In the genomic region with DNA sequence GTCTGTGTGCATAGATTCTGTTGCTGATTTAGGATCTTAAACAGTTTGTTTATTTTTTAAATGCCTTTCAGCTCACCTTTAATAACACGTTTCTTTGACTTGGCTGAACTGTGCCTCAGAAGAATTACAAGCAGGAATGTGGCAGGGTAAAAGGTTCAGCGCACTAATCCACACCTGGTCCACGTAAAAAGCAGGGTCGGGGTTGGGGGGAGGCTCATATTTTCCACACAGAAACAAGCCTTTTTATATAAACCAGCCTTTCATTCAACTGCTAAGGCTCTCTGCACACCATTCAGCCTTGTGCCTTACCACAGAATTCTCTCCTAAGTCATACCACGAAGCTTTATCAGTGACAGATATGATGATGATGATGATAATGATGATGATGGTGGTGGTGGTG, we compare ENCODE assay signal across 27 mouse cellular contexts.
A peak's percentile ranks its signal among the peaks of the same experiment; 100 is the strongest.
DNase-seq lines count a peak whose midpoint lies in the region; ATAC-seq and TF ChIP-seq lines count a peak whose summit lies in the region.
"Had no signal": no experiment of that assay in that cellular context is flagged by ENCODE, and none has a peak within 500 bp of the region (broad histone marks: within the 10 kb centered on the region; RNA-seq: fewer than 3 reads in every experiment).

No protein-coding gene starts in this region.

- TF ChIP-seq CTCF in stomach, postnatal 0 days (IDR thresholded peaks at IDR 0.05; ENCODE audit: low read depth), result no peak
- no peak for TF ChIP-seq CTCF in cerebellum, adult 2 months (IDR thresholded peaks at IDR 0.05; ENCODE audit: borderline replicate concordance, insufficient read depth, low read depth, low read length)

- TF ChIP-seq POLR2A in limb, embryonic 14.5 days (IDR thresholded peaks at IDR 0.05; ENCODE audit: borderline replicate concordance, extremely low read depth, insufficient read depth, insufficient read length), result no peak
- TF ChIP-seq POLR2A in cerebellum, adult 2 months (IDR thresholded peaks at IDR 0.05; ENCODE audit: borderline replicate concordance, insufficient read depth, low read length), result no peak

- no peak for TF ChIP-seq EP300 in stomach, postnatal 0 days (optimal IDR thresholded peaks at IDR 0.05)

- 49% methylated on average over 5 of the region's 5 CpGs for WGBS in embryonic facial prominence, embryonic 11.5 days
- WGBS in embryonic facial prominence, embryonic 10.5 days, result 57% methylated on average over 5 of the region's 5 CpGs
- 47% methylated on average over 5 of the region's 5 CpGs for WGBS in stomach, embryonic 15.5 days
- 39% methylated on average over 5 of the region's 5 CpGs for WGBS in stomach, postnatal 0 days
- 24% methylated on average over 5 of the region's 5 CpGs for WGBS in limb, embryonic 14.5 days
- WGBS in cerebellum, adult 2 months, result 90% methylated on average over 5 of the region's 5 CpGs

- H3K9me3 ChIP-seq in embryonic facial prominence, embryonic 11.5 days (replicated peaks; ENCODE audit: control insufficient read depth, low read length), result no peaks in the 10 kb centered on the region
- no peaks in the 10 kb centered on the region for H3K9me3 ChIP-seq in embryonic facial prominence, embryonic 10.5 days
- H3K9me3 ChIP-seq in stomach, embryonic 15.5 days, result no peaks in the 10 kb centered on the region
- no peaks in the 10 kb centered on the region for H3K9me3 ChIP-seq in stomach, postnatal 0 days (ENCODE audit: control insufficient read depth, low read length)
- no peaks in the 10 kb centered on the region for H3K9me3 ChIP-seq in limb, embryonic 14.5 days (ENCODE audit: control insufficient read depth, low read length)
- H3K9me3 ChIP-seq: forebrain, embryonic 10.5 days; forebrain, embryonic 13.5 days; G1E; heart, embryonic 12.5 days; heart, embryonic 15.5 days; hindbrain, embryonic 10.5 days; hindbrain, embryonic 13.5 days; intestine, embryonic 15.5 days had no signal

- no peak for ATAC-seq in embryonic facial prominence, embryonic 11.5 days (replicated peaks; ENCODE audit: insufficient number of reproducible peaks, low FRiP score, low TSS enrichment, low read depth)
- no peak for ATAC-seq in stomach, embryonic 15.5 days (ENCODE audit: insufficient read depth, low FRiP score, low read depth)
- no peak for ATAC-seq in stomach, postnatal 0 days (ENCODE audit: low FRiP score, low TSS enrichment)
- peak; percentile 34; the same call in 1 of the 2 replicates for ATAC-seq in limb, embryonic 14.5 days (ENCODE audit: low FRiP score, low read depth)
- ATAC-seq: forebrain, embryonic 13.5 days; forebrain, embryonic 16.5 days; hindbrain, embryonic 16.5 days; intestine, embryonic 15.5 days; Patski had no signal

- no peaks in the 10 kb centered on the region for H3K27me3 ChIP-seq in embryonic facial prominence, embryonic 11.5 days (ENCODE audit: control insufficient read depth, insufficient read depth, low read length)
- no peaks in the 10 kb centered on the region for H3K27me3 ChIP-seq in embryonic facial prominence, embryonic 10.5 days (replicated peaks; ENCODE audit: low read depth, poor library complexity, severe bottlenecking)
- no peaks in the 10 kb centered on the region for H3K27me3 ChIP-seq in stomach, embryonic 15.5 days (replicated peaks)
- no peaks in the 10 kb centered on the region for H3K27me3 ChIP-seq in stomach, postnatal 0 days (ENCODE audit: control insufficient read depth, insufficient read depth, low read length)
- H3K27me3 ChIP-seq in limb, embryonic 14.5 days (ENCODE audit: control insufficient read depth, insufficient read depth, low read length), result no peaks in the 10 kb centered on the region
- H3K27me3 ChIP-seq in cerebellum, adult 2 months (ENCODE audit: control insufficient read depth, insufficient read depth, low read length), result no peaks in the 10 kb centered on the region
- H3K27me3 ChIP-seq: forebrain, embryonic 13.5 days; heart, embryonic 12.5 days; heart, embryonic 15.5 days; intestine, embryonic 15.5 days; Patski had no signal

- H3K4me3 ChIP-seq in embryonic facial prominence, embryonic 11.5 days (ENCODE audit: low read depth, low read length), result no peak overlapping the region
- no peak overlapping the region for H3K4me3 ChIP-seq in embryonic facial prominence, embryonic 10.5 days
- H3K4me3 ChIP-seq in stomach, embryonic 15.5 days (replicated peaks), result no peak overlapping the region
- no peak overlapping the region for H3K4me3 ChIP-seq in stomach, postnatal 0 days (ENCODE audit: low read depth, low read length)
- H3K4me3 ChIP-seq in limb, embryonic 14.5 days (replicated peaks; ENCODE audit: low read length), result no peak overlapping the region
- no peak overlapping the region for H3K4me3 ChIP-seq in cerebellum, adult 2 months (replicated peaks; ENCODE audit: insufficient read depth, low read depth, low read length)
- H3K4me3 ChIP-seq: forebrain, embryonic 10.5 days; forebrain, embryonic 13.5 days; gastrocnemius, adult 2 months; heart, embryonic 12.5 days; heart, embryonic 15.5 days; hindbrain, embryonic 10.5 days; hindbrain, embryonic 13.5 days; intestine, embryonic 15.5 days had no signal

- H3K9ac ChIP-seq in embryonic facial prominence, embryonic 11.5 days (replicated peaks; ENCODE audit: low read length), result no peak overlapping the region
- H3K9ac ChIP-seq in stomach, embryonic 15.5 days, result no peak overlapping the region
- no peak overlapping the region for H3K9ac ChIP-seq in stomach, postnatal 0 days (ENCODE audit: low read length)
- no peak overlapping the region for H3K9ac ChIP-seq in limb, embryonic 14.5 days (ENCODE audit: low read depth, low read length, severe bottlenecking)
- H3K9ac ChIP-seq: forebrain, embryonic 13.5 days; heart, embryonic 12.5 days; heart, embryonic 15.5 days; hindbrain, embryonic 13.5 days; intestine, embryonic 15.5 days had no signal

- H3K27ac ChIP-seq in embryonic facial prominence, embryonic 11.5 days (replicated peaks; ENCODE audit: low read depth, low read length), result no peak overlapping the region
- H3K27ac ChIP-seq in embryonic facial prominence, embryonic 10.5 days (replicated peaks), result no peak overlapping the region
- 0 out of 2 replicates have a peak overlapping the region, but pooled peaks have one; percentile 31 for H3K27ac ChIP-seq in stomach, embryonic 15.5 days
- no peak overlapping the region for H3K27ac ChIP-seq in stomach, postnatal 0 days (replicated peaks)
- H3K27ac ChIP-seq in limb, embryonic 14.5 days (replicated peaks; ENCODE audit: low read depth, low read length), result no peak overlapping the region
- no peak overlapping the region for H3K27ac ChIP-seq in cerebellum, adult 2 months (ENCODE audit: insufficient read depth, low read length)
- H3K27ac ChIP-seq: forebrain, embryonic 13.5 days; gastrocnemius, adult 2 months; heart, embryonic 15.5 days; hindbrain, embryonic 10.5 days; hindbrain, embryonic 13.5 days; intestine, embryonic 15.5 days had no signal

- peak; percentile 36 for DNase-seq in embryonic facial prominence, embryonic 11.5 days (ENCODE audit: low spot score)
- no peak for DNase-seq in embryonic facial prominence, embryonic 10.5 days (ENCODE audit: low spot score)
- no peak for DNase-seq in stomach, postnatal 0 days (ENCODE audit: low spot score)
- peak; percentile 53 for DNase-seq in limb, embryonic 14.5 days (ENCODE audit: low spot score)
- no peak for DNase-seq in cerebellum, adult 2 months
- DNase-seq: adrenal gland, adult 2 months; adrenal gland, postnatal 14 days; cerebellum, adult 18-20 months; cerebellum, adult 9-11 months; cerebellum, postnatal 25 days; gastrocnemius, adult 2 months; gastrocnemius, postnatal 14 days; heart, adult 18-20 months; heart, postnatal 10 days; heart, postnatal 36 days had no signal

- H3K4me1 ChIP-seq in embryonic facial prominence, embryonic 11.5 days (ENCODE audit: control insufficient read depth, insufficient read depth, low read length), result peaks cover 2% of the 10 kb centered on the region
- peaks cover 72% of the 10 kb centered on the region for H3K4me1 ChIP-seq in embryonic facial prominence, embryonic 10.5 days
- peaks cover 12% of the 10 kb centered on the region; the same call in 1 of the 2 replicates for H3K4me1 ChIP-seq in stomach, embryonic 15.5 days
- H3K4me1 ChIP-seq in stomach, postnatal 0 days (replicated peaks; ENCODE audit: control insufficient read depth, insufficient read depth), result no peaks in the 10 kb centered on the region
- peaks cover 68% of the 10 kb centered on the region for H3K4me1 ChIP-seq in limb, embryonic 14.5 days (ENCODE audit: control insufficient read depth, insufficient read depth, low read length)
- H3K4me1 ChIP-seq in cerebellum, adult 2 months (ENCODE audit: control insufficient read depth, insufficient read depth, low read length), result peaks cover 3% of the 10 kb centered on the region; the same call in 1 of the 2 replicates

- no peaks in the 10 kb centered on the region for H3K36me3 ChIP-seq in embryonic facial prominence, embryonic 11.5 days (replicated peaks; ENCODE audit: control insufficient read depth, insufficient read depth, low read depth, low read length)
- H3K36me3 ChIP-seq in embryonic facial prominence, embryonic 10.5 days (replicated peaks), result no peaks in the 10 kb centered on the region
- no peaks in the 10 kb centered on the region for H3K36me3 ChIP-seq in stomach, embryonic 15.5 days
- H3K36me3 ChIP-seq in stomach, postnatal 0 days (ENCODE audit: control insufficient read depth, insufficient read depth, low read length), result no peaks in the 10 kb centered on the region
- no peaks in the 10 kb centered on the region for H3K36me3 ChIP-seq in limb, embryonic 14.5 days (ENCODE audit: control insufficient read depth, insufficient read depth, low read length)
- H3K36me3 ChIP-seq: forebrain, embryonic 10.5 days; heart, embryonic 12.5 days; heart, embryonic 15.5 days; hindbrain, embryonic 10.5 days; hindbrain, embryonic 13.5 days; intestine, embryonic 15.5 days had no signal

- no peak overlapping the region for H3K4me2 ChIP-seq in embryonic facial prominence, embryonic 11.5 days (ENCODE audit: low read depth, low read length)
- H3K4me2 ChIP-seq in stomach, embryonic 15.5 days, result no peak overlapping the region
- no peak overlapping the region for H3K4me2 ChIP-seq in stomach, postnatal 0 days (replicated peaks; ENCODE audit: low read depth)
- no peak overlapping the region for H3K4me2 ChIP-seq in limb, embryonic 14.5 days (replicated peaks; ENCODE audit: low read depth, low read length, severe bottlenecking)
- H3K4me2 ChIP-seq: forebrain, embryonic 13.5 days; heart, embryonic 12.5 days; heart, embryonic 15.5 days; hindbrain, embryonic 13.5 days; intestine, embryonic 15.5 days had no signal

Comparison
In these comparisons a context has a peak if more than half of its experiments do, and no peak if none do; other contexts are left out.
1. DNase-seq: peak in embryonic facial prominence, embryonic 11.5 days (single experiment) and limb, embryonic 14.5 days (single experiment); none in embryonic facial prominence, embryonic 10.5 days (single experiment), stomach, postnatal 0 days (single experiment) and cerebellum, adult 2 months (0 of 2).